21 mouse cellular contexts compared by ENCODE assay signal in genomic region chr5:73584011-73584410, GRCm38 (mm10). TPM values are rescaled to one million over a fixed set of nuclear protein-coding genes. Genes with fewer than 3 reads are reported as not detected.
"Had no signal": no experiment of that assay in that cellular context is flagged by ENCODE, and none has a peak within 500 bp of the region (broad histone marks: within the 10 kb centered on the region; RNA-seq: fewer than 3 reads in every experiment).

No protein-coding gene starts in this region.

RNA-seq across cellular contexts. Expression of gene Lrrc66, which starts 48.3 kb away (rescaled TPM):
- total RNA-seq: gastrocnemius, adult 18-20 months; gastrocnemius, adult 2 months; gastrocnemius, adult 8-10 months; gastrocnemius, postnatal 10 days; gastrocnemius, postnatal 14 days; gastrocnemius, postnatal 25 days; gastrocnemius, postnatal 36 days; heart, adult 18-20 months; heart, adult 2 months had no signal
- polyA plus RNA-seq: cortical plate, adult 2 months; embryonic facial prominence, embryonic 14.5 days; embryonic facial prominence, embryonic 15.5 days; erythroblast, embryonic 14.5 days; forebrain, embryonic 10.5 days; forebrain, embryonic 11.5 days; forebrain, embryonic 12.5 days; forebrain, embryonic 13.5 days; forebrain, embryonic 15.5 days; forebrain, embryonic 16.5 days; forebrain, postnatal 0 days; gonadal fat pad, adult 2 months had no signal
